Mouse (Mus musculus) stomach, embryonic 16.5 days (tissue): Measurements from ENCODE around the gene Mdm4. TPM values are rescaled to one million over a fixed set of nuclear protein-coding genes. Genes with fewer than 3 reads are reported as not detected.

Experiments
- ATAC-seq: fragments of 200-750 bp; cut with Nextera tagmentation; 2 replicates; pipeline ENCODE4 v1.8.0; 2017; ENCODE audit warnings: moderate number of reproducible peaks, moderate TSS enrichment; ENCODE audit not compliant: insufficient read depth, low FRiP score
- H3K27ac ChIP-seq: fragments of 300-500 bp; sonication (generic); 2 replicates; pipeline ENCODE4 v1.5.1; 2014; ENCODE audit warnings: low read length
- H3K27me3 ChIP-seq: fragments of 300-500 bp; sonication (generic); 2 replicates; pipeline ENCODE4 v1.6.1; 2014; ENCODE audit warnings: low read length, control low read depth, mixed read lengths; ENCODE audit not compliant: control insufficient read depth, insufficient read depth
- H3K36me3 ChIP-seq: fragments of 300-500 bp; sonication (generic); 2 replicates; pipeline ENCODE4 v1.6.1; 2014; ENCODE audit warnings: low read length; ENCODE audit not compliant: control insufficient read depth, insufficient read depth
- H3K4me1 ChIP-seq: fragments of 300-500 bp; sonication (generic); 2 replicates; pipeline ENCODE4 v1.6.1; 2014; ENCODE audit warnings: low read length, control low read depth, mixed read lengths; ENCODE audit not compliant: control insufficient read depth, insufficient read depth
- H3K4me2 ChIP-seq: fragments of 300-500 bp; sonication (generic); 2 replicates; pipeline ENCODE4 v1.6.1; 2014; ENCODE audit warnings: low read depth, low read length, mixed read lengths
- H3K4me3 ChIP-seq: fragments of 300-500 bp; sonication (generic); replicated peaks from 2 replicates; pipeline ENCODE4 v1.5.1; 2014; ENCODE audit warnings: mild to moderate bottlenecking, low read length
- H3K9ac ChIP-seq: fragments of 300-500 bp; sonication (generic); 2 replicates; pipeline ENCODE4 v1.6.1; 2014; ENCODE audit warnings: low read length
- H3K9me3 ChIP-seq: fragments of 300-500 bp; sonication (generic); replicated peaks from 2 replicates; pipeline ENCODE4 v1.6.1; 2016; ENCODE audit warnings: low read length, control low read depth; ENCODE audit not compliant: control insufficient read depth
- WGBS: fragments of 180-500 bp; shearing (Covaris S2); extraction: QIAGEN DNeasy Blood & Tissue Kit; methylation state at CpG from one replicate; pipeline ENCODE4 v1.1.7; 2014; 5-methylcytosine and 5-hydroxymethylcytosine counted together
- polyA plus RNA-seq: library from polyadenylated mRNA; unstranded; fragments of >200 nt; fragmentation: Nextera tagmentation; extraction: Ambion mirVana; gene quantifications from 2 replicates; pipeline ENCODE4 v1.2.1, GENCODE M21; 2015

The Mdm4 gene
- polyA plus RNA-seq, 1 experiment from 2014 or later: 33.7 TPM

- H3K4me2 ChIP-seq: no peak overlapping the region
- no peak for ATAC-seq
- no peaks in the 10 kb centered on the region for H3K27me3 ChIP-seq
- H3K4me3 ChIP-seq: no peak overlapping the region
- no peak overlapping the region for H3K27ac ChIP-seq
- H3K9ac ChIP-seq: no peak overlapping the region
- H3K36me3 ChIP-seq: no peaks in the 10 kb centered on the region
- H3K9me3 ChIP-seq: no peaks in the 10 kb centered on the region
- 55% methylated on average over 7 of the region's 7 CpGs for WGBS
- H3K4me1 ChIP-seq: no peaks in the 10 kb centered on the region
These were observed 82.5 kb downstream of the Mdm4 start for GRCm38 (mm10) chr1:132947811-132948210.

- Histone ChIP-seq H3K4me2 (no peak overlapping the region), H3K36me3 (no peaks in the 10 kb centered on the region), H3K27ac (no peak overlapping the region), H3K4me3 (no peak overlapping the region), H3K27me3 (no peaks in the 10 kb centered on the region), H3K4me1 (no peaks in the 10 kb centered on the region), H3K9me3 (no peaks in the 10 kb centered on the region), H3K9ac (no peak overlapping the region)
- 53% methylated on average over 8 of the region's 8 CpGs for WGBS
- ATAC-seq: no peak
These were observed 84.5 kb downstream of the Mdm4 start for GRCm38 (mm10) chr1:132945826-132946225.

GRCm38 (mm10) chr1:132938975-132939374, 91.4 kb downstream of the Mdm4 start:
- Histone ChIP-seq H3K4me2 (no peak overlapping the region), H3K9ac (no peak overlapping the region), H3K4me1 (no peaks in the 10 kb centered on the region), H3K27ac (no peak overlapping the region), H3K9me3 (no peaks in the 10 kb centered on the region), H3K27me3 (no peaks in the 10 kb centered on the region), H3K4me3 (no peak overlapping the region), H3K36me3 (no peaks in the 10 kb centered on the region)
- WGBS: 70% methylated on average over 8 of the region's 8 CpGs
- ATAC-seq: no peak

- Histone ChIP-seq H3K27ac (no peak overlapping the region), H3K27me3 (no peaks in the 10 kb centered on the region), H3K36me3 (no peaks in the 10 kb centered on the region), H3K4me3 (no peak overlapping the region), H3K9me3 (no peaks in the 10 kb centered on the region), H3K9ac (no peak overlapping the region), H3K4me2 (no peak overlapping the region), H3K4me1 (no peaks in the 10 kb centered on the region)
- 87% methylated on average over 26 of the region's 26 CpGs for WGBS
- no peak for ATAC-seq
These were observed 92.9 kb downstream of the Mdm4 start for GRCm38 (mm10) chr1:132937296-132938030.

- H3K36me3 ChIP-seq: no peaks in the 10 kb centered on the region
- no peaks in the 10 kb centered on the region for H3K9me3 ChIP-seq
- no peak overlapping the region for H3K27ac ChIP-seq
- no peak overlapping the region for H3K9ac ChIP-seq
- H3K4me3 ChIP-seq: no peak overlapping the region
- 29% methylated on average over 7 of the region's 7 CpGs for WGBS
- no peaks in the 10 kb centered on the region for H3K27me3 ChIP-seq
- no peak overlapping the region for H3K4me2 ChIP-seq
- H3K4me1 ChIP-seq: no peaks in the 10 kb centered on the region
- no peak for ATAC-seq
These were observed 95.5 kb downstream of the Mdm4 start for GRCm38 (mm10) chr1:132934856-132935255.

GRCm38 (mm10) chr1:132932421-132932820, 97.9 kb downstream of the Mdm4 start:
- H3K4me3 ChIP-seq: no peak overlapping the region
- no peaks in the 10 kb centered on the region for H3K9me3 ChIP-seq
- H3K36me3 ChIP-seq: no peaks in the 10 kb centered on the region
- no peak overlapping the region for H3K4me2 ChIP-seq
- H3K27ac ChIP-seq: no peak overlapping the region
- H3K27me3 ChIP-seq: no peaks in the 10 kb centered on the region
- H3K9ac ChIP-seq: no peak overlapping the region
- H3K4me1 ChIP-seq: no peaks in the 10 kb centered on the region
- WGBS: 47% methylated on average over 2 of the region's 2 CpGs
- no peak for ATAC-seq

GRCm38 (mm10) chr1:132930291-132930690, 100.1 kb downstream of the Mdm4 start:
- ATAC-seq: no peak
- 70% methylated on average over 4 of the region's 4 CpGs for WGBS

GRCm38 (mm10) chr1:132928907-132929250, 101.5 kb downstream of the Mdm4 start:
- H3K9ac ChIP-seq: no peak overlapping the region
- no peaks in the 10 kb centered on the region for H3K9me3 ChIP-seq
- H3K4me1 ChIP-seq: no peaks in the 10 kb centered on the region
- H3K27ac ChIP-seq: no peak overlapping the region
- no peak for ATAC-seq
- no peak overlapping the region for H3K4me2 ChIP-seq
- H3K4me3 ChIP-seq: no peak overlapping the region
- no peaks in the 10 kb centered on the region for H3K27me3 ChIP-seq
- 51% methylated on average over 3 of the region's 3 CpGs for WGBS
- H3K36me3 ChIP-seq: no peaks in the 10 kb centered on the region

More at GRCm38 (mm10) chr1:132930291-132930690, 100.1 kb downstream of the Mdm4 start:
- no peak overlapping the region for H3K4me2 ChIP-seq
- no peak overlapping the region for H3K4me3 ChIP-seq
- no peaks in the 10 kb centered on the region for H3K9me3 ChIP-seq
- no peak overlapping the region for H3K9ac ChIP-seq
- no peaks in the 10 kb centered on the region for H3K36me3 ChIP-seq
- H3K4me1 ChIP-seq: no peaks in the 10 kb centered on the region
- H3K27me3 ChIP-seq: no peaks in the 10 kb centered on the region
- no peak overlapping the region for H3K27ac ChIP-seq

- Histone ChIP-seq H3K4me1 (no peaks in the 10 kb centered on the region), H3K9ac (no peak overlapping the region), H3K27me3 (no peaks in the 10 kb centered on the region), H3K27ac (no peak overlapping the region), H3K4me3 (no peak overlapping the region), H3K9me3 (no peaks in the 10 kb centered on the region), H3K4me2 (no peak overlapping the region), H3K36me3 (no peaks in the 10 kb centered on the region)
- 30% methylated on average over 19 of the region's 19 CpGs for WGBS
- ATAC-seq: no peak
These were observed 102.1 kb downstream of the Mdm4 start for GRCm38 (mm10) chr1:132928032-132928906.
